Mouse (Mus musculus) CH12.LX (cell line): ENCODE data around the gene Wnt4. TPM values are rescaled to one million over a fixed set of nuclear protein-coding genes. Genes with fewer than 3 reads are reported as not detected.

Experiments used
- DNase-seq: peaks from one replicate; pipeline ENCODE4 v3.0.0-alpha.2; 2013; ENCODE audit errors: extremely low read depth
- H3K27ac ChIP-seq: 2 replicates; pipeline ENCODE4 v1.5.1; 2012; ENCODE audit warnings: low read depth, mild to moderate bottlenecking, control low read depth, moderate library complexity; ENCODE audit not compliant: insufficient read depth
- H3K27me3 ChIP-seq: replicated peaks from 2 replicates; pipeline ENCODE3; 2012; ENCODE audit warnings: inconsistent platforms
- H3K36me3 ChIP-seq, 2 experiments: replicated peaks in 1 of 2; 2 replicates each; pipeline versions ENCODE3 to v1.6.1; 2012; ENCODE audit warnings: inconsistent platforms in 1 of 2, low read length in 1 of 2, mild to moderate bottlenecking in 1 of 2, mixed read lengths in 1 of 2, moderate library complexity in 1 of 2; ENCODE audit not compliant: control insufficient read depth in 1 of 2, insufficient read depth in 1 of 2
- H3K4me1 ChIP-seq, 2 experiments: 2 replicates each; pipeline ENCODE4 v1.6.1; 2012; ENCODE audit warnings: inconsistent platforms in 1 of 2, moderate library complexity in 1 of 2; ENCODE audit not compliant: insufficient read depth in 2 of 2, control insufficient read depth in 1 of 2
- H3K4me2 ChIP-seq: 2 replicates; pipeline ENCODE4 v1.6.1; 2012; ENCODE audit warnings: low read depth, mild to moderate bottlenecking, control low read depth; ENCODE audit not compliant: poor library complexity, insufficient read depth, severe bottlenecking
- H3K4me3 ChIP-seq, 3 experiments: fragments of 150-350 bp in 1 of 3; sonication (generic) in 1 of 3; replicated peaks in 1 of 3; 2 replicates each; pipeline versions ENCODE3 to v1.5.1; 2011 to 2012; ENCODE audit warnings: low read depth in 2 of 3, low read length in 2 of 3, mild to moderate bottlenecking in 2 of 3, moderate library complexity in 2 of 3, control low read depth in 1 of 3, improper control_type of control experiment in 1 of 3, inconsistent platforms in 1 of 3, mixed read lengths in 1 of 3; ENCODE audit not compliant: poor library complexity in 1 of 3
- H3K79me2 ChIP-seq: replicated peaks from 2 replicates; pipeline ENCODE4 v1.6.1; 2012; ENCODE audit warnings: mild to moderate bottlenecking, moderate library complexity; ENCODE audit not compliant: control insufficient read depth, poor library complexity, insufficient read depth, severe bottlenecking; ENCODE audit errors: extremely low read depth
- H3K9ac ChIP-seq: 2 replicates; pipeline ENCODE4 v1.6.1; 2012; ENCODE audit warnings: low read depth, mild to moderate bottlenecking, control low read depth, moderate library complexity; ENCODE audit not compliant: insufficient read depth
- H3K9me3 ChIP-seq: replicated peaks from 2 replicates; pipeline ENCODE3; 2012; ENCODE audit warnings: low read length, inconsistent platforms, mixed read lengths
- CHD2 ChIP-seq: IDR thresholded peaks from 2 replicates; pipeline ENCODE4 v1.6.1; 2011; ENCODE audit warnings: low read length, improper control_type of control experiment
- CTCF ChIP-seq, 2 experiments: IDR thresholded peaks in 1 of 2; conservative IDR thresholded peaks in 1 of 2; 2 replicates each; pipeline ENCODE4 v1.5.1; 2011 to 2012; ENCODE audit warnings: low read depth in 2 of 2, low read length in 2 of 2, improper control_type of control experiment in 1 of 2, inconsistent platforms in 1 of 2, mild to moderate bottlenecking in 1 of 2, moderate library complexity in 1 of 2
- ELF1 ChIP-seq: IDR thresholded peaks from 2 replicates; pipeline ENCODE4 v1.6.1; 2014; ENCODE audit warnings: low read depth, mild to moderate bottlenecking, inconsistent platforms, low read length, improper control_type of control experiment
- HCFC1 ChIP-seq: IDR thresholded peaks from 2 replicates; pipeline ENCODE4 v1.6.1; 2012; ENCODE audit warnings: low read depth, mild to moderate bottlenecking, inconsistent platforms, low read length, improper control_type of control experiment
- MAZ ChIP-seq: IDR thresholded peaks from 2 replicates; pipeline ENCODE4 v1.6.1; 2012; ENCODE audit warnings: low read depth, mild to moderate bottlenecking, inconsistent platforms, low read length, improper control_type of control experiment, moderate library complexity
- MEF2A ChIP-seq: IDR thresholded peaks from 2 replicates; pipeline ENCODE4 v1.6.1; 2014; ENCODE audit warnings: low read depth, mild to moderate bottlenecking, inconsistent platforms, low read length, improper control_type of control experiment, borderline replicate concordance
- MXI1 ChIP-seq: IDR thresholded peaks from 2 replicates; pipeline ENCODE4 v1.6.1; 2011; ENCODE audit warnings: mild to moderate bottlenecking, low read depth, low read length, improper control_type of control experiment
- NELFE ChIP-seq: IDR thresholded peaks from 2 replicates; pipeline ENCODE4 v1.6.1; 2011; ENCODE audit warnings: low read depth, low read length, improper control_type of control experiment
- NRF1 ChIP-seq: IDR thresholded peaks from 2 replicates; pipeline ENCODE4 v1.6.1; 2014; ENCODE audit warnings: low read depth, mild to moderate bottlenecking, inconsistent platforms, low read length, improper control_type of control experiment, moderate library complexity
- PAX5 ChIP-seq: IDR thresholded peaks from 2 replicates; pipeline ENCODE4 v1.6.1; 2012; ENCODE audit warnings: low read length, inconsistent platforms, mixed read lengths
- POLR2AphosphoS2 ChIP-seq: IDR thresholded peaks from 2 replicates; pipeline ENCODE4 v1.6.1; 2011; ENCODE audit warnings: low read depth, low read length, improper control_type of control experiment
- TBP ChIP-seq: conservative IDR thresholded peaks from 2 replicates; pipeline ENCODE4 v1.6.1; 2011; ENCODE audit warnings: low read depth, low read length, improper control_type of control experiment
- TCF12 ChIP-seq: IDR thresholded peaks from 2 replicates; pipeline ENCODE4 v1.6.1; 2014; ENCODE audit warnings: low read depth, mild to moderate bottlenecking, inconsistent platforms, low read length, improper control_type of control experiment
- UBTF ChIP-seq: IDR thresholded peaks from 2 replicates; pipeline ENCODE4 v1.6.1; 2012; ENCODE audit warnings: low read depth, mild to moderate bottlenecking, inconsistent platforms, low read length, improper control_type of control experiment, moderate library complexity
- ZC3H11A ChIP-seq: IDR thresholded peaks from 2 replicates; pipeline ENCODE4 v1.6.1; 2012; ENCODE audit warnings: low read depth, mild to moderate bottlenecking, inconsistent platforms, low read length, improper control_type of control experiment
- ZMIZ1 ChIP-seq: IDR thresholded peaks from 2 replicates; pipeline ENCODE4 v1.6.1; 2012; ENCODE audit warnings: low read depth, mild to moderate bottlenecking, inconsistent platforms, low read length, improper control_type of control experiment
- ZNF384 ChIP-seq: IDR thresholded peaks from 2 replicates; pipeline ENCODE4 v1.6.1; 2012; ENCODE audit warnings: low read depth, low read length, improper control_type of control experiment, inconsistent platforms
- dilution Hi-C: fragments of 300-500 bp; cut with MboI; formaldehyde crosslinking; loops from 2 replicates; pipeline ENCODE4 v1.14.3; 2020; ENCODE audit warnings: low sequenced_read_pairs; ENCODE audit not compliant: extremely low pct_unique_long_range_greater_than_20kb, extremely low pct_ligation_motif_present
- in situ Hi-C: fragments of 300-500 bp; cut with MboI; formaldehyde crosslinking; loops from 3 replicates; pipeline ENCODE4 v1.14.3; 2019; ENCODE audit warnings: low sequenced_read_pairs, low pct_ligation_motif_present, low pct_unique_long_range_greater_than_20kb, mixed read lengths
- polyA plus RNA-seq: library from polyadenylated mRNA; unstranded; fragments of >175 nt; gene quantifications from 2 replicates; pipeline ENCODE4 v1.2.1, GENCODE M21; 2012; ENCODE audit warnings: low read depth; ENCODE audit not compliant: insufficient read length
- total RNA-seq, 2 experiments: library from RNA; depleted of rRNA; stranded (reverse); fragments of 300-350 nt in 1 of 2; fragments of >200 nt in 1 of 2; gene quantifications; 2 replicates each; pipeline ENCODE4 v1.2.3; 2012 to 2014

Wnt4 gene
- total and polyA plus RNA-seq, 3 experiments: not detected

DNA sequence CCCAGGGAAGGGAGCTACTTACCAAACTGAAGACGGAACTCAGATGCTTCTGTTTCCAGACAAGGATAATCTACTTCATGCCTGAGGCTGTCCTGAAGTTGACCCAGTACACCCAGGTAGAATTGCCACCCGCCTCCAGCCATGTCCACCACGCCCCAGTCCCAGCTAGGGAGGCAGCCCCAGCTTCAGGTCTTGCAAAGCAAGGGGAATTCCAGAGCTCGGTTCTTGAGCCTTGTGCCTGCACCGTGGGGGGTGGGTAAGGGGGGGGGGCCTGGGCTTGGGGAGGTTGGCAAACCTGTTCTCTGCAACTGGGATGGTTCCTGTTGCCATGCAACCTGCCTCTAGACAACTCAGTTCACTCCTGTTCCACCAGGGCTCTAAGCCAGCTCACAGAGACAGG lies 2.1 kb downstream of the Wnt4 start:
- Histone ChIP-seq H3K9me3 (peaks cover 8% of the 10 kb centered on the region), H3K36me3 (no peaks in the 10 kb centered on the region), H3K27ac (no peak overlapping the region), H3K4me2 (no peak overlapping the region), H3K9ac (no peak overlapping the region), H3K4me1 (no peaks in the 10 kb centered on the region; a peak in 1 of 4 replicates), H3K4me3 (no peak overlapping the region), H3K79me2 (no peaks in the 10 kb centered on the region), H3K27me3 (peaks cover 72% of the 10 kb centered on the region)
- DNase-seq: no peak
- in situ Hi-C loops (no loop called here), dilution Hi-C loops (no loop called here)
- TF ChIP-seq CHD2 (no peak), PAX5 (no peak), MAZ (no peak), HCFC1 (no peak), ZC3H11A (no peak), MXI1 (no peak), NELFE (no peak), TBP (no peak)

DNA sequence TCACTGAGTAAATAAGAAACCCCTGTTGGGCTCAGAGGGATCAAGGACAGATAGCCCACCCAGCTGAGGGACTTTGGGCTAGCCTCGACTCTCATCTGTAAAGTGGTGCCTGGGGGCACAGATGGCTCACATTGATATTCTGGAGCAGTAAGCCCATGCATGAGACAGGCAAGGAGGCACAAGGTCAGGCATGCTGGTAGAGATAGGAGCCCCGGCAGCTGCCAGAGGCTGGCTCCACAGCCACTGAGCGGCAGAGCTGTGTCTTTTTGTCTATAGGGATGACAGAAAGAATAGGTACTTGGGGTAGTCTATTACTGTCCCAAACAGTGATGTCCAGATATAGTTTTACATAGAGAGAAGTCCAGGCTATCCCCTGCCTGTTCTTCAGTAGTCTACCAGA lies 4.0 kb downstream of the Wnt4 start:
- H3K36me3 ChIP-seq: no peaks in the 10 kb centered on the region
- TF ChIP-seq MEF2A (no peak), ZC3H11A (no peak), UBTF (no peak), CHD2 (no peak), TBP (no peak), POLR2AphosphoS2 (no peak), CTCF (conservative IDR thresholded peaks at IDR 0.05 in 1 of 2, IDR thresholded peaks at IDR 0.05 in 1 of 2; ENCODE audit: low read depth in 2 of 2, low read length in 2 of 2) (no peak), ELF1 (no peak), TCF12 (no peak), ZMIZ1 (no peak), NRF1 (no peak), PAX5 (no peak), NELFE (no peak), ZNF384 (no peak)
- no peak overlapping the region for H3K9ac ChIP-seq
- H3K4me1 ChIP-seq: no peaks in the 10 kb centered on the region; a peak in 1 of 4 replicates
- dilution Hi-C loops: no loop called here
- H3K4me3 ChIP-seq: no peak overlapping the region
- no peak for DNase-seq
- H3K4me2 ChIP-seq: no peak overlapping the region
- H3K27ac ChIP-seq: no peak overlapping the region
- H3K79me2 ChIP-seq: no peaks in the 10 kb centered on the region
- in situ Hi-C loops: loop anchor here (10.0 kb wide), 1 partner anchor 386 kb away; the partner anchor contains the start of genes C1qa and C1qc
- peaks cover 8% of the 10 kb centered on the region for H3K9me3 ChIP-seq
- peaks cover 73% of the 10 kb centered on the region for H3K27me3 ChIP-seq
